Mouse (Mus musculus) embryonic facial prominence, embryonic 15.5 days (tissue): ENCODE measurements around the gene Kif23. TPM values are rescaled to one million over a fixed set of nuclear protein-coding genes. Genes with fewer than 3 reads are reported as not detected.

Experiments used
- ATAC-seq: fragments of 200-750 bp; cut with Nextera tagmentation; 2 replicates; pipeline ENCODE4 v1.8.0; 2017; ENCODE audit warnings: low read depth, moderate TSS enrichment; ENCODE audit not compliant: insufficient number of reproducible peaks, low FRiP score, low TSS enrichment
- H3K27ac ChIP-seq: fragments of 300-500 bp; sonication (generic); replicated peaks from 2 replicates; pipeline ENCODE4 v1.5.1; 2015; ENCODE audit warnings: mild to moderate bottlenecking, inconsistent platforms
- H3K27me3 ChIP-seq: fragments of 300-500 bp; sonication (generic); 2 replicates; pipeline ENCODE4 v1.6.1; 2015; ENCODE audit warnings: inconsistent platforms
- H3K36me3 ChIP-seq: fragments of 300-500 bp; sonication (generic); 2 replicates; pipeline ENCODE4 v1.6.1; 2015; ENCODE audit warnings: mild to moderate bottlenecking, inconsistent platforms
- H3K4me1 ChIP-seq: fragments of 300-500 bp; sonication (generic); 2 replicates; pipeline ENCODE4 v1.6.1; 2015; ENCODE audit warnings: inconsistent platforms
- H3K4me2 ChIP-seq: fragments of 300-500 bp; sonication (generic); replicated peaks from 2 replicates; pipeline ENCODE4 v1.6.1; 2015; ENCODE audit warnings: mild to moderate bottlenecking, inconsistent platforms
- H3K4me3 ChIP-seq: fragments of 300-500 bp; sonication (generic); replicated peaks from 2 replicates; pipeline ENCODE4 v1.5.1; 2015; ENCODE audit warnings: mild to moderate bottlenecking, inconsistent platforms
- H3K9ac ChIP-seq: fragments of 300-500 bp; sonication (generic); 2 replicates; pipeline ENCODE4 v1.6.1; 2015; ENCODE audit warnings: inconsistent platforms
- H3K9me3 ChIP-seq: fragments of 300-500 bp; sonication (generic); replicated peaks from 2 replicates; pipeline ENCODE4 v1.6.1; 2016; ENCODE audit warnings: inconsistent platforms
- WGBS: fragments of 180-500 bp; shearing (Covaris S2); methylation state at CpG from one replicate; pipeline ENCODE4 v1.1.7; 2015; 5-methylcytosine and 5-hydroxymethylcytosine counted together
- polyA plus RNA-seq: library from polyadenylated mRNA; unstranded; fragments of >200 nt; fragmentation: Nextera tagmentation; extraction: Ambion mirVana; gene quantifications from 2 replicates; pipeline ENCODE4 v1.2.1, GENCODE M21; 2015

The Kif23 gene
- polyA plus RNA-seq, 1 experiment from 2014 or later, result 92.3 TPM

- Histone ChIP-seq H3K9me3 (no peaks in the 10 kb centered on the region), H3K9ac (no peak overlapping the region), H3K4me1 (0 out of 2 replicates have a peak, but pooled peaks cover 2% of the 10 kb centered on the region), H3K27me3 (no peaks in the 10 kb centered on the region), H3K36me3 (no peaks in the 10 kb centered on the region), H3K27ac (no peak overlapping the region), H3K4me2 (no peak overlapping the region), H3K4me3 (no peak overlapping the region)
- ATAC-seq, result no peak
- WGBS, result 65% methylated on average over 3 of the region's 3 CpGs
Observed at GRCm38 (mm10) chr9:61971045-61971444, 24.5 kb upstream of the Kif23 start.

DNA sequence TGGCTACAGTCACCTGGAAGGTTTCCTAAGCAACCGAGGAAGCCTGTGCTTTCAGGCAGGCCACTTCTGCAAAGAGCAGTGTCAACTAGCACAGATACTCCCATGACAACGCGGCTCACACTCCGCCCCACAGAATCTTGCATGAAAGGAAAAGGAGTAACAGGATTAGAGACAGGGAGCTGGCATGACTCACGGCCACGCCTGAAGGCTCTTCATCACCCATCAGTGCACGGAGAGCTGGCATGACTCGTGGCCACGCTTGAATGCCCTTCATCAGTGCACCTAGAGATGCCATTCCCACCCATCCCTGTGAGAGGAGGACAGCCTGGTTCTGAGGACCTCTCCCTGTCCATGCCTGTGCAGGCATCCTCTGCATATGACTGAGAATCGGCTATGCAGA, 20.8 kb upstream of the Kif23 start:
- Histone ChIP-seq H3K27ac (no peak overlapping the region), H3K4me1 (peaks cover 15% of the 10 kb centered on the region), H3K4me3 (no peak overlapping the region), H3K9me3 (no peaks in the 10 kb centered on the region), H3K27me3 (no peaks in the 10 kb centered on the region), H3K9ac (no peak overlapping the region), H3K36me3 (no peaks in the 10 kb centered on the region), H3K4me2 (no peak overlapping the region)
- no peak for ATAC-seq
- WGBS, result 71% methylated on average over 10 of the region's 10 CpGs

DNA sequence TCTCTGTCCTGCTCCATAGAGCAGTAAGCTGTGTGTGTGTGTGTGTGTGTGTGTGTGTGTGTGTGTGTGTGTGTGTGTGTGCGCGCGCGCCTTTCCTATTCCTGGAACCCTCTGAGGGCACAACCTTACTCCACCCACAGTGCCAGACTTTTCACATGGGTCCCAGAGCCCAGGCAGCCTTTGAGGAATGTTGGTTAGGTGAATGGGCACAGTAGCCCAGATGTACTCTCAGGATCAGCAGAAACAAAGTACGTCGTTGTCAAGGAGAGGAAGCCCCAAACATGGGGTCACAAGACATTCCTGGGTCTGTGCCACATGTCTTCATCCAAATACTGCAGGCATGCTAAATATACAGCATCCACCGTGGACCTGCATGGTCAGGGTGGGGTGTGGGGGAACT, 19.4 kb upstream of the Kif23 start:
- Histone ChIP-seq H3K9ac (no peak overlapping the region), H3K4me3 (no peak overlapping the region), H3K27ac (0 out of 2 replicates have a peak overlapping the region, but pooled peaks have one; percentile 52), H3K36me3 (no peaks in the 10 kb centered on the region), H3K4me2 (no peak overlapping the region), H3K4me1 (peaks cover 15% of the 10 kb centered on the region), H3K9me3 (no peaks in the 10 kb centered on the region), H3K27me3 (no peaks in the 10 kb centered on the region)
- 84% methylated on average over 7 of the region's 7 CpGs for WGBS
- ATAC-seq, result no peak

DNA sequence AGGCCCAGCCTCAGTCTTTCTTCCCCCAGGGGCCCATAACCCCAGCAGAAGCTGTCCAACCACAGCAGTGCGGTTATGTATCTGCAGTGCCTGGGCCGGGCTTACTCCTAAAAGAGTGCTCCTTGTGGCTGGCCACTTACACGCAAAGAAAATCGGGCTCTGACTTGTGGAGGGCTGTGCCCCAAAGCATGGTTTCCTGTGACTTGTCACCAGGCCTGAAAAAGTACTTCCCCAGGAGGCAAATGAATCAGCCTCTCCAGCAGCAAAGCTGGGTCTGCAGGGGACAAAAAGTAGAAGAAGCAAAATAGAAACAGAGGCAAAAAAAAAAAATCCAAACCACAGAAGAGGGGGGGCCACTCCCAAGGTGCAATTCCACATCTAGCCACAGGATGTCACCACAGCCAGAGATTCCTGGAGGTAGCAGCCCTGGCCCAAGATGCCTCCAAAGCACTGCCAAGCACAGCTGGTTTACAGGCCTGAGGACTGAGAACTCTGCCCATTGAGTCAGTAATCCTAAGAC, 18.9 kb upstream of the Kif23 start:
- H3K27ac ChIP-seq, result peak overlapping the region; percentile 52
- H3K36me3 ChIP-seq, result no peaks in the 10 kb centered on the region
- 0 out of 2 replicates have a peak, but pooled peaks have one; percentile 52 for ATAC-seq
- no peaks in the 10 kb centered on the region for H3K9me3 ChIP-seq
- H3K4me1 ChIP-seq, result peaks cover 15% of the 10 kb centered on the region
- no peak overlapping the region for H3K4me3 ChIP-seq
- peak overlapping the region; percentile 22; the same call in 1 of the 2 replicates for H3K4me2 ChIP-seq
- 0 out of 2 replicates have a peak overlapping the region, but pooled peaks have one; percentile 10 for H3K9ac ChIP-seq
- whole genome bisulfite sequencing, result 20% methylated on average over 4 of the region's 4 CpGs
- no peaks in the 10 kb centered on the region for H3K27me3 ChIP-seq

- no peaks in the 10 kb centered on the region for H3K36me3 ChIP-seq
- 60% methylated on average over 6 of the region's 6 CpGs for WGBS
- H3K27ac ChIP-seq, result no peak overlapping the region
- no peaks in the 10 kb centered on the region for H3K27me3 ChIP-seq
- H3K4me2 ChIP-seq, result no peak overlapping the region
- no peaks in the 10 kb centered on the region for H3K9me3 ChIP-seq
- H3K4me3 ChIP-seq, result no peak overlapping the region
- H3K9ac ChIP-seq, result no peak overlapping the region
- H3K4me1 ChIP-seq, result peaks cover 15% of the 10 kb centered on the region
- ATAC-seq, result no peak
Observed at GRCm38 (mm10) chr9:61963356-61963755, 16.8 kb upstream of the Kif23 start.

DNA sequence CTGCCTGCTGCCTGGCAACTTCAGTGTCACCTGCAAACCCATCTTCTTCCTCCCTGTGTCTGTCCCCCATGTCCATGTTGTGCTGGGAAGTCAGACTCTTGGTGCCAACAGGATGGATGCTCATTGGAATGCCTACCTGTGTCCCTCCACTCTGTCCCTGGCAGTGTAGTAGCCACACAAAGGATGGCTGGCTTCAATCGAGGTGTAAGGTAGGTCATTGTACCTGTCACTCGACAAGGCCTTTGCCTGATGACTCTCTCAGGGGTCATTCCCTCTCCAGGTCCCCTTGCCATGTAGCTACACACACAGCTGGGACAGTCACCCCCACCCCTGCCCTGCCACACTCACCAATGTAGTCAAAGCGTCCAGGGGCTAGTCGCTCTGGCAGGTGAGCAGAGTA, 14.6 kb upstream of the Kif23 start:
- no peaks in the 10 kb centered on the region for H3K36me3 ChIP-seq
- H3K27me3 ChIP-seq, result no peaks in the 10 kb centered on the region
- no peak overlapping the region for H3K9ac ChIP-seq
- no peak overlapping the region for H3K4me3 ChIP-seq
- H3K4me1 ChIP-seq, result peaks cover 15% of the 10 kb centered on the region
- ATAC-seq, result no peak
- WGBS, result 79% methylated on average over 4 of the region's 4 CpGs
- no peaks in the 10 kb centered on the region for H3K9me3 ChIP-seq
- H3K27ac ChIP-seq, result no peak overlapping the region
- H3K4me2 ChIP-seq, result no peak overlapping the region

GRCm38 (mm10) chr9:61960753-61961152, 14.2 kb upstream of the Kif23 start:
- Histone ChIP-seq H3K4me2 (no peak overlapping the region), H3K4me3 (no peak overlapping the region), H3K27me3 (no peaks in the 10 kb centered on the region), H3K9me3 (no peaks in the 10 kb centered on the region), H3K36me3 (no peaks in the 10 kb centered on the region), H3K4me1 (peaks cover 11% of the 10 kb centered on the region), H3K27ac (no peak overlapping the region), H3K9ac (no peak overlapping the region)
- 45% methylated on average over 5 of the region's 5 CpGs for WGBS
- no peak for ATAC-seq

DNA sequence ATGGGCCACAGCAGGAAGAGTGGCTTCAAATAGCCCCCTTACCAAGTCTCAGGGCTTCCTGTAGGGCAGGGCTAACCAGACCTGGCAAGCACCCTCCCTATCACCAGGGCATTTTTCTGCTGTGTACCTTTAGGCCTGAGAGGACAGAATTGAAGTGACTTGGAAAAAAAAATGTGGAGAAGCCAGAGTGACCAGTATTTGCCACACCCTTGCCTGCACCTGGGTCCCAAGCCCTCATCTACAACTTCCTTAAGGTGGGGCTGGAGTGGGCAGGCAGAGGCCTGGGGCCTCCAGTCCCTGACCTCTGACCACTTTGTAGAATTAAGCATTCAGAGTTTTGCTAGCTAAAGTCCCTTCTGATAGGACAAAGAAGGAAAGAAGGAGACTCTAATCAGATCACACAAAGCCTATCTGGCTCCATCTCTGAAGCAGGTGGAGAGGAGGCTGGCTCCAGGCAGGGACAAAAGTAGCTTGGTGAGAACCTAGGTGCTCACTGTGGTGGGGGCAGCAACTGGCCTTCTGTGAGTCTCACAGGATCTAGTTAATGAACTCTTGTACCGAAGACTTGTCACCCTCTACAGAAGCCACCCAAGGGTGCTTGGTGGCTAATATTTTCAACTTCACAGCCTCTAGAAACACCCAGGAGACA, 13.5 kb upstream of the Kif23 start:
- Histone ChIP-seq H3K36me3 (no peaks in the 10 kb centered on the region), H3K27ac (no peak overlapping the region), H3K4me3 (no peak overlapping the region), H3K27me3 (no peaks in the 10 kb centered on the region), H3K4me1 (peaks cover 5% of the 10 kb centered on the region; the same call in 1 of the 2 replicates), H3K4me2 (no peak overlapping the region), H3K9ac (no peak overlapping the region), H3K9me3 (no peaks in the 10 kb centered on the region)
- ATAC-seq, result no peak
- WGBS, result 86% methylated on average over 1 of the region's 1 CpGs

DNA sequence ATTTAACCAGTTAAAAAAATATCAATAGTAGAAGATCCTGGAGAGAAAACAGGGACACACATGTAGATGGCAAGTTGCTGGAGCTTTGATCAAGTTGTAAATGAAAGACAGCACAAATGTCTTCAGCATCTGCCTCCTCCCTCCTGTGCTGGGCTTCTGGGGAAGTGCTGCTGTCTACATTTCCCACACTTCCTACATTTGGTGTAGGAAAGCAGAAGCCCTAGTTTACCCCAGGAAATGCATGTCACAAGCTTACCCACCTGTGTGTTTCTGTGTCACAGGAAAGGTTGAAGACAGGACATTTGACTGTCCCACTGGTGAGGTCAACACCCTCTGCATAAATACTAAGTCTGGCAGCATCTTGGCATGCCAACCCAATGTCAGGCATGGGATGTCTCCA, 8.1 kb upstream of the Kif23 start:
- Histone ChIP-seq H3K4me3 (no peak overlapping the region), H3K27me3 (no peaks in the 10 kb centered on the region), H3K4me2 (no peak overlapping the region), H3K36me3 (no peaks in the 10 kb centered on the region), H3K9me3 (no peaks in the 10 kb centered on the region), H3K27ac (no peak overlapping the region), H3K4me1 (no peaks in the 10 kb centered on the region), H3K9ac (no peak overlapping the region)
- ATAC-seq, result no peak

GRCm38 (mm10) chr9:61952241-61952640, 5.7 kb upstream of the Kif23 start:
- no peak for ATAC-seq
- 32% methylated on average over 7 of the region's 7 CpGs for WGBS
- Histone ChIP-seq H3K9ac (no peak overlapping the region), H3K36me3 (no peaks in the 10 kb centered on the region), H3K27ac (no peak overlapping the region), H3K27me3 (no peaks in the 10 kb centered on the region), H3K4me1 (peaks cover 9% of the 10 kb centered on the region; the same call in 1 of the 2 replicates), H3K4me3 (no peak overlapping the region), H3K9me3 (no peaks in the 10 kb centered on the region), H3K4me2 (no peak overlapping the region)

DNA sequence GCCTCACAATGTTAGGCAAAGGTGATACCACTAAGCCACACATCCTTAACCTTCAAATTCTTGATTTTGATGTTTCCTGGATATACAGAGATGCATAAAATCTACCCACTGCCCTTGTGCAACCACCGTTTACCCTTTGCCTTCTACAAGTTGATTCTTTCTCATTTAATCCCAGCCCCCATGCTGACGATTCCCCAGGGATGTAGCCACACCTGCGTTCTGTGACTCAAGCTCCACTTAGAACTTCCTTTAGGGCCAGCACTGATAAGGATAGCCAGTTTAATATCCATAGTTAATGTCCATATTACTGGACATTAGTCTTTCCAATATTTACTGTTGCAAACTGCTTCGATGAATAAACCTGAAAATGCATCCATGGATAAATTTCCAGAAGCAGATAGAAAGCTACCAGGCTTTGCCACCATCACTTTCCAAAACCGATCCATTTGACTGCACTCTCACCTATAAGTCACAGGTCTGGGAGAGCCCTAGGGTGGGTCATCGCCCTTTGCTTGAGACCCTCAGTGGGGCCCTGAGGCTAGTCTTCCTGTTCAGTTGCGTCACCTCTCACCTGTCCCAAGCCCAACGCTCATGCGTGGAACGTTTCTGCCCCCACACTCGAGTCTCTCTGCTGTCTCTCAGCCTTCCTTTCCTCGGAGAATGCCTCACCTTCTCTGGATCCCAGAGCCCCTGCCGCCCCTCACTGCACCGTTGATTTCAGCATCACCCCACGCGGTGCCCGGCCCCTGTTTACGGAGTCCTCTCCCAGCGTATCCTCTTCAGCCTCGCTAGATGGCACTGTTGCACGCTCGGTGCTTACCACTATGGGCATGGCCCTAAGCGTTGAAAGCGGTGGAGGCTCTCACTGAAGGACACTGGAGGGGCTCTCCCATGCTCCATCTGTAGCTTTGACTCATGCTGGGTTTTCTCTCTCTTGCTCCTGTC, 1.1 kb upstream of the Kif23 start:
- no peaks in the 10 kb centered on the region for H3K9me3 ChIP-seq
- no peaks in the 10 kb centered on the region for H3K27me3 ChIP-seq
- no peak overlapping the region; the same call in 1 of the 2 replicates for H3K9ac ChIP-seq
- H3K4me2 ChIP-seq, result peak overlapping the region; percentile 99
- ATAC-seq, result peak; percentile 76
- H3K4me3 ChIP-seq, result peak overlapping the region; percentile 82
- no peaks in the 10 kb centered on the region; the same call in 1 of the 2 replicates for H3K36me3 ChIP-seq
- 5% methylated on average over 24 of the region's 24 CpGs for WGBS
- H3K4me1 ChIP-seq, result peaks cover 16% of the 10 kb centered on the region; the same call in 1 of the 2 replicates
- 0 out of 2 replicates have a peak overlapping the region, but pooled peaks have one; percentile 44 for H3K27ac ChIP-seq
